Mouse (Mus musculus) liver, embryonic 14.5 days (tissue): ENCODE data around the gene Porcn.

Experiments
- CTCF ChIP-seq: IDR thresholded peaks from 2 replicates; pipeline ENCODE4 v1.5.1; 2016; ENCODE audit warnings: antibody characterized with exemption, low read depth, control low read depth
- EP300 ChIP-seq: IDR thresholded peaks from 2 replicates; pipeline ENCODE4 v1.6.1; 2016; ENCODE audit warnings: antibody characterized with exemption, low read depth

DNA sequence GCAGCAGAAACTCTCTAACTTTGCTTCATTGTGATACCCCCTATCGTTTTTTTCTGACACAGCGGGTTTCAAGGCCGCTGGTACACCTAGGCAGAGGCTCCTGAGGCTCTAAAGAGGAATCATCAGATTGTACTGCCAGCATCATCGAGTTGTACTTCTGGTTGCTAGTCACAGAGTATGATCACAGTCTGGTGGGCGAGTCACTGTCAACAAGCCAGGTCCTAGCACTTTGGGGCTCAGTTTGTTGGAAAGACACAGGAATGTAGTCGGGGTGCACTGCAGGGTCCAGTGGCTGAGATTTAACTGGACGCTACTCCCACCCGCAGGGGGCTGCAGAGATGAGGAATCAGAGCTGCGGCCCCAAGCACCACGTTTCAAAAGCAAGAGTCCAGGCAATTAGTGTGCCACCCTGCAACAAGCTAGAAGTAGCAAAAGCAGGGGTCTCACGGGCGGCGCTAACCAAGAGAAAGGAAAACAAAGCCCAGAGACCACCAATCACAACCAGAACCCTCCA is 14.1 kb downstream of the Porcn start:
- TF ChIP-seq CTCF (no peak), EP300 (no peak)
